Mouse (Mus musculus) liver, adult (tissue): ENCODE results near the gene Armc5.

Source experiments
- GATA4 ChIP-seq: IDR thresholded peaks from 2 replicates; pipeline ENCODE4 v1.6.1; 2014; ENCODE audit warnings: mild to moderate bottlenecking, low read length; ENCODE audit not compliant: insufficient replicate concordance

Armc5 gene

GRCm38 (mm10) chr7:128238991-128239390 is 1.8 kb downstream of the Armc5 start:
- TF ChIP-seq GATA4 = no peak

- no peak for TF ChIP-seq GATA4
These were observed 3.1 kb downstream of the Armc5 start for GRCm38 (mm10) chr7:128240131-128240784.

GRCm38 (mm10) chr7:128242331-128242730 is 5.2 kb downstream of the Armc5 start:
- TF ChIP-seq GATA4 = no peak

- TF ChIP-seq GATA4 = no peak
These were observed 6.8 kb downstream of the Armc5 start for GRCm38 (mm10) chr7:128243921-128244320.

- no peak for TF ChIP-seq GATA4
These were observed 7.4 kb downstream of the Armc5 start for GRCm38 (mm10) chr7:128244410-128245025.

GRCm38 (mm10) chr7:128245547-128245946 is 8.4 kb downstream of the Armc5 start:
- TF ChIP-seq GATA4 = no peak

- no peak for TF ChIP-seq GATA4
These were observed 9.6 kb downstream of the Armc5 start, which contains the start of gene Tgfb1i1 for GRCm38 (mm10) chr7:128246496-128247391. Tgfb1i1 (plus strand) TSS chr7:128246812.

- TF ChIP-seq GATA4 = no peak
These were observed 10.3 kb downstream of the Armc5 start for GRCm38 (mm10) chr7:128247443-128247842.

- no peak for TF ChIP-seq GATA4
These were observed 11.2 kb downstream of the Armc5 start for GRCm38 (mm10) chr7:128248081-128249042.

GRCm38 (mm10) chr7:128249998-128250397 is 12.9 kb downstream of the Armc5 start:
- no peak for TF ChIP-seq GATA4

GRCm38 (mm10) chr7:128251946-128252345 is 14.8 kb downstream of the Armc5 start:
- TF ChIP-seq GATA4 = no peak

- no peak for TF ChIP-seq GATA4
These were observed 15.5 kb downstream of the Armc5 start for GRCm38 (mm10) chr7:128252609-128253008.

GRCm38 (mm10) chr7:128254978-128255377 is 17.8 kb downstream of the Armc5 start:
- no peak for TF ChIP-seq GATA4

GRCm38 (mm10) chr7:128255757-128256156 is 18.6 kb downstream of the Armc5 start:
- no peak for TF ChIP-seq GATA4
